Mouse (Mus musculus): ENCODE measurements around the gene Stmn1.

- TF ChIP-seq CTCF (IDR thresholded peaks at IDR 0.05; ENCODE audit: borderline replicate concordance, insufficient read depth, low read length) (no peak), POLR2A (IDR thresholded peaks at IDR 0.05; ENCODE audit: low read depth, low read length) (no peak)
Measured at GRCm38 (mm10) chr4:134497223-134497622, 29.1 kb downstream of the Stmn1 start.
